Mouse (Mus musculus) kidney, embryonic 15.5 days (tissue): Measurements from ENCODE around the gene Lpar3. TPM values are rescaled to one million over a fixed set of nuclear protein-coding genes. Genes with fewer than 3 reads are reported as not detected.

Experiments
- ATAC-seq: fragments of 200-750 bp; cut with Nextera tagmentation; replicated peaks from 2 replicates; pipeline ENCODE4 v1.8.0; 2017; ENCODE audit warnings: moderate TSS enrichment; ENCODE audit not compliant: low FRiP score
- H3K27ac ChIP-seq: fragments of 300-500 bp; sonication (generic); 2 replicates; pipeline ENCODE4 v1.5.1; 2015; ENCODE audit warnings: mild to moderate bottlenecking, inconsistent platforms
- H3K27me3 ChIP-seq: fragments of 300-500 bp; sonication (generic); 2 replicates; pipeline ENCODE4 v1.6.1; 2015; ENCODE audit warnings: inconsistent platforms
- H3K36me3 ChIP-seq: fragments of 300-500 bp; sonication (generic); 2 replicates; pipeline ENCODE4 v1.6.1; 2015; ENCODE audit warnings: inconsistent platforms
- H3K4me1 ChIP-seq: fragments of 300-500 bp; sonication (generic); 2 replicates; pipeline ENCODE4 v1.6.1; 2015; ENCODE audit warnings: inconsistent platforms
- H3K4me2 ChIP-seq: fragments of 300-500 bp; sonication (generic); 2 replicates; pipeline ENCODE4 v1.6.1; 2015; ENCODE audit warnings: moderate library complexity, mild to moderate bottlenecking, inconsistent platforms
- H3K4me3 ChIP-seq: fragments of 300-500 bp; sonication (generic); replicated peaks from 2 replicates; pipeline ENCODE4 v1.5.1; 2015; ENCODE audit warnings: mild to moderate bottlenecking, inconsistent platforms
- H3K9ac ChIP-seq: fragments of 300-500 bp; sonication (generic); 2 replicates; pipeline ENCODE4 v1.6.1; 2015; ENCODE audit warnings: mild to moderate bottlenecking, inconsistent platforms
- H3K9me3 ChIP-seq: fragments of 300-500 bp; sonication (generic); replicated peaks from 2 replicates; pipeline ENCODE4 v1.6.1; 2016; ENCODE audit warnings: inconsistent platforms
- WGBS: fragments of 180-500 bp; shearing (Covaris S2); methylation state at CpG from one replicate; pipeline ENCODE4 v1.1.7; 2015; ENCODE audit warnings: mixed read lengths; 5-methylcytosine and 5-hydroxymethylcytosine counted together
- polyA plus RNA-seq: library from polyadenylated mRNA; unstranded; fragments of >200 nt; fragmentation: Nextera tagmentation; extraction: Ambion mirVana; gene quantifications from 2 replicates; pipeline ENCODE4 v1.2.1, GENCODE M21; 2015

Lpar3 gene
- polyA plus RNA-seq, 1 experiment from 2014 or later = 1.1 TPM

DNA sequence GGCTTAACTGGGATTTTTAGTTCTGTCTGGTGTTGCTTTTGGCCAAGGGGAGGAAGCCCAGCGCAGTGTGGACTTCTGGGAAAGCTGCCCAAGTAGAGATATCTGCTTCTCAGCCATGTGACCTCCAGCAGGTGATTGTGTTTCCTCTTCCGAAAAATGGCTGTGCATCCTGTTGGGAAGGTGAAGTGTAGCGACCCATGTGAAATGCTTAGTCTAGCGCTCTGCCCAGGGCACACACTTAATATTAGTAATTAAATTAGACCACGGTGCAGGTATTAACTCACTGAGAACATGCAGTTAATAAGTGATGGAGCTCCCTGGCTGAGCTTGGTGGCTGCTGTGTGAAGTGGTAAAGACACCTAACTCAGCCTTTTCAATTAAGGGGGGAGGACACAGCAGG is 16.9 kb downstream of the Lpar3 start:
- no peak overlapping the region for H3K4me2 ChIP-seq
- H3K27ac ChIP-seq = no peak overlapping the region
- H3K36me3 ChIP-seq = no peaks in the 10 kb centered on the region
- WGBS = 49% methylated on average over 5 of the region's 5 CpGs
- ATAC-seq = peak; percentile 83
- H3K4me1 ChIP-seq = peaks cover 5% of the 10 kb centered on the region
- no peak overlapping the region for H3K9ac ChIP-seq
- H3K4me3 ChIP-seq = no peak overlapping the region
- H3K27me3 ChIP-seq = peaks cover 10% of the 10 kb centered on the region; the same call in 1 of the 2 replicates
- no peaks in the 10 kb centered on the region for H3K9me3 ChIP-seq

DNA sequence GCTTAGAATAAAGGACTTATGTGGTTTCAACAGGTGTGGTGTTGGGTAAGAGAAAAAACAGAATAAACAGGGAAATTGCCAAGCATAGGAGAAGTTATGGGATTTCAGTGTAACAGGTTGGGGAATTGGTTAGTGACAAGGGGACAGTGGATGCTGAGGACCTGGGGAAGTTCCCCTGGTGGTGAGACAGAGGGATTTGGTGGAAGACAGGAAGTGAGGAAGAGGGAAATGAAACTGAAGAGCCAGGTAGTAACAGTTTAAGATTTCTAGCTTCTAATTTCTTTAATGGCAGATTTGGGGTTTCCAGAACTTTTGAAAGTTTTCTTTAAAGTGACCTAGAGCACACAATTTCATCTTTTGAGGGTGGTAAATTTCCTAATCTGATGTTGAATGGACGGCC is 23.9 kb downstream of the Lpar3 start:
- 83% methylated on average over 1 of the region's 1 CpGs for WGBS
- no peaks in the 10 kb centered on the region for H3K36me3 ChIP-seq
- ATAC-seq = no peak

DNA sequence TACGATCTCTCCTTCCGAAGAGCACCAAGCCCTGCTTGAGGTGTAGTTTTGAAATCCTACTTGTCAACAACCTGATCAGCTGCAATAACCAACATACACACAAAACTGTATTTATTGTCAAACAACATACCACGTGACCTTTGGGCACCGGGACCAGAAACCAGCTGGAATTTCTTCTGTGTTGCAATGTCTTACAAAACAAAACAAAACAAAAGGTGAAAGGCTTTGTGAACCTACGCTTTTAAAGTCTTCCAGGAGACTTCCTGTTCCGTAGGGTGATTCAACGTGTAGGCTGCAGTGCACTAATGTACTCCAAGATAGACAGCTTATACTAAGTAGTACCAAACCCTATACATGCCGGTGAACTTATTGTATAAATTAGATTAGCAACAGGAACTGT is 25.8 kb downstream of the Lpar3 start:
- H3K36me3 ChIP-seq = no peaks in the 10 kb centered on the region
- no peak overlapping the region for H3K27ac ChIP-seq
- H3K9ac ChIP-seq = no peak overlapping the region
- H3K27me3 ChIP-seq = peaks cover 7% of the 10 kb centered on the region; the same call in 1 of the 2 replicates
- no peak for ATAC-seq
- WGBS = 72% methylated on average over 8 of the region's 8 CpGs
- no peak overlapping the region for H3K4me3 ChIP-seq
- H3K4me2 ChIP-seq = no peak overlapping the region
- H3K4me1 ChIP-seq = no peaks in the 10 kb centered on the region
- H3K9me3 ChIP-seq = no peaks in the 10 kb centered on the region

More for the DNA sequence above, 23.9 kb downstream of the Lpar3 start:
- peaks cover 7% of the 10 kb centered on the region; the same call in 1 of the 2 replicates for H3K27me3 ChIP-seq
- no peak overlapping the region for H3K9ac ChIP-seq
- H3K4me3 ChIP-seq = no peak overlapping the region
- H3K27ac ChIP-seq = no peak overlapping the region
- no peak overlapping the region for H3K4me2 ChIP-seq
- H3K9me3 ChIP-seq = no peaks in the 10 kb centered on the region
- no peaks in the 10 kb centered on the region for H3K4me1 ChIP-seq

DNA sequence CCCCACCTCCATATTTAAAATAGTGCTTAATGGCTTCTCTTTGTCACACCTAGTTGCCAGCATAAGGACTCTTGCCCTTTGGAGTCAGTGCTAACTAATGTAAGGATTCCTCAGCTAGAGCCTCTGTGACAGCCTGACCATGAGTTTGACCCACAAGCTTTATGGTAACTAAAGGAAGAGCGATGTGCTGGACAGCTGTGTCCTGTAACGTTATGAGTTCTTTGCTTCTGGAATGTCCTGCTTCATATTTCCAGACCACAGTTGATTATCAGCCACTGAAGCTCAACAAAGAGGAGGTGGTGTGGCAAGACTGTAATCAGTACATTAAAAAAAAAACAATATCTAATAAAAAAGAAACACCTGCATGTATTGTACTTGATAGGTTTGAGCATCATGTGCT is 26.2 kb downstream of the Lpar3 start:
- Histone ChIP-seq H3K27ac (no peak overlapping the region), H3K36me3 (no peaks in the 10 kb centered on the region), H3K27me3 (peaks cover 7% of the 10 kb centered on the region; the same call in 1 of the 2 replicates), H3K4me3 (no peak overlapping the region), H3K9me3 (no peaks in the 10 kb centered on the region), H3K9ac (no peak overlapping the region), H3K4me1 (no peaks in the 10 kb centered on the region), H3K4me2 (no peak overlapping the region)
- WGBS = 73% methylated on average over 2 of the region's 2 CpGs
- ATAC-seq = no peak

DNA sequence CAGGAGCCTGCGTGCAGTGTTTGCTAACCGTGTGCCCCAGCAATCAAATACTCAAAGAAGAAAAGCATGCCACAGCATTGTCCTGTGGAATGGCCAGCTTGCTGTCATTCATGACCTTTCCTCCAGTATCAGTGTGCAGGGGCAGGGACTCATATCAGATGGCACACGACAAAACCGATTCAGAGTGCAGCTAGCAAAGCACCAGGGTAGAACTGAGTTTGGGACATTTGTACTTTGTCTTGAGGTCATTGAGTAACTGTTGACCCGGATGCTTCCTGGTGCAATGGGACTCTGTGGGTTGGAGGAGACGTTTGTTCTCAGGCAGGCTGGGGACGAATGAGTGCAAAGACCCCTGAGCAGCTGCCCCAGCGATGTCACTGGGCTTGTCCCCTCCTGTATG is 29.1 kb downstream of the Lpar3 start:
- H3K36me3 ChIP-seq = no peaks in the 10 kb centered on the region
- H3K9ac ChIP-seq = no peak overlapping the region
- no peak overlapping the region for H3K27ac ChIP-seq
- no peak for ATAC-seq
- H3K4me2 ChIP-seq = no peak overlapping the region
- H3K4me1 ChIP-seq = no peaks in the 10 kb centered on the region
- H3K27me3 ChIP-seq = no peaks in the 10 kb centered on the region
- no peaks in the 10 kb centered on the region for H3K9me3 ChIP-seq
- WGBS = 64% methylated on average over 8 of the region's 8 CpGs
- H3K4me3 ChIP-seq = no peak overlapping the region

DNA sequence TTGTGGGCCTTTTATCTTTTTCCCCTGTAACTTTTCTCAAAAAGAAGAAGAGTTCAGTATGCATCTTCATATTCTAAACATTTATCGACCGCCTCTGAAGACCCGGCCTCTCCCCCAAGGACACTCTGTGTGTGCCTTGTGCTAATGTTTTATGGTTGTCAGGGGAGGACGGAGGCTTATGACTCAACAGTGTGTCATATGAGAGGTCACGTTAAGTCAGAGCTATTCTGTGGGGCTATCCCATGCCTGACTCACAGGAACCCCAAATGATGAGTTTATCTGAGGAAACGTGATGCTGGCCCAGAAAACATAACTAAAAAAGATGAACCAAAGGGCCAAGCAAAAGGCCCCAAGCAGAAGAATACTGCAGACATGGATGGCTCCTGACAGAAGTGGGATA is 31.0 kb downstream of the Lpar3 start:
- no peak overlapping the region for H3K4me2 ChIP-seq

DNA sequence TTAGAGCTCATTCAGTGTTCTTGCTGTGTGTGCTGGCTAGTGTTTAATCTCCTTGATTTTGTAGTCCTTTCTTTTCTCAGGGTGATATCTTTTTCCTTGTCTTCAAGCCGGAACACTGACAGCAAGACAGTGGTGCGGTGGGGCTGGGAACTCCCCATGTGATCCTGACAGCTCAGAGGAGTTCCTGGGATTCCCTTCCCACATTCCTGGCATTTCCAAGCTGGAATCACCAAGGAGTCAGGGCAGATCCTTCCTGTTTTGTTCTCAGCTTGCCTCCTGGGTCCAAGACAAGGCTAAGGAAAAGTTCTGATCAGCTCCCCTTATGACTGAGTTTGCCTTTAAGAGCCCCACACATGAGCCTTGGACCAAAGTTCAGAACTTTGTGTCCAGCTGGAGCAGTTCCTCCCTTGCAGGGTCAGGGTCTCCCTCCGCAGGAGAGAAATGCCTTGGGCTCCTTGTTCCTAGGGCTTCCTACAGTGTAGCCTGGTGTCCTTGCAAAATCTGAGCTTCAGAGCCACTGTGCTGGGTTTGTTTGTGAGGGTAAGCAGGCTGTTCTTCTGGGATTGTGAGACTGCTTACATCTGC is 33.1 kb downstream of the Lpar3 start:
- Histone ChIP-seq H3K9me3 (no peaks in the 10 kb centered on the region), H3K9ac (no peak overlapping the region), H3K36me3 (no peaks in the 10 kb centered on the region), H3K4me1 (0 out of 2 replicates have a peak, but pooled peaks cover 2% of the 10 kb centered on the region), H3K4me3 (no peak overlapping the region), H3K27me3 (no peaks in the 10 kb centered on the region), H3K4me2 (no peak overlapping the region), H3K27ac (no peak overlapping the region)
- no peak for ATAC-seq
- 40% methylated on average over 3 of the region's 3 CpGs for WGBS

More for the DNA sequence above, 31.0 kb downstream of the Lpar3 start:
- Histone ChIP-seq H3K36me3 (no peaks in the 10 kb centered on the region), H3K4me3 (no peak overlapping the region), H3K9ac (no peak overlapping the region), H3K4me1 (no peaks in the 10 kb centered on the region), H3K9me3 (no peaks in the 10 kb centered on the region), H3K27ac (no peak overlapping the region), H3K27me3 (no peaks in the 10 kb centered on the region)
- WGBS = 70% methylated on average over 6 of the region's 6 CpGs
- no peak for ATAC-seq

DNA sequence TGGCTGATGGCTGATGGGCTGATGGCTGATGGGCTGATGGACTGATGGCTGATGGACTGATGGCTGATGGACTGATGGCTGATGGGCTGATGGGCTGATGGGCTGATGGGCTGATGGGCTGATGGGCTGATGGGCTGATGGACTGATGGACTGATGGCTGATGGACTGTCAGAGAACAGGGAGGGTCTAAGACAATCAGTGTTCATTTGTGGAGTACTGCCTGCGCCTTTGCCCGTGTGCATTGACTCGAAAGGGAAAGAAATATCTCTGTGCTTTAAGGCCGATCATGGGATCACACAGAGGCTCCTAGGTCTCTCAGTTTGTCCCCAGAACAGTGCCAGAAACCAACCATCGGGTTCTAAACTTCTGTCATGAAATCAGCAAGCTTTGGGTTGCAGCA is 34.4 kb downstream of the Lpar3 start:
- Histone ChIP-seq H3K9me3 (no peaks in the 10 kb centered on the region), H3K27me3 (no peaks in the 10 kb centered on the region), H3K4me3 (no peak overlapping the region), H3K4me2 (no peak overlapping the region), H3K4me1 (0 out of 2 replicates have a peak, but pooled peaks cover 2% of the 10 kb centered on the region), H3K27ac (no peak overlapping the region), H3K36me3 (no peaks in the 10 kb centered on the region), H3K9ac (no peak overlapping the region)
- 94% methylated on average over 5 of the region's 5 CpGs for WGBS
- ATAC-seq = no peak

DNA sequence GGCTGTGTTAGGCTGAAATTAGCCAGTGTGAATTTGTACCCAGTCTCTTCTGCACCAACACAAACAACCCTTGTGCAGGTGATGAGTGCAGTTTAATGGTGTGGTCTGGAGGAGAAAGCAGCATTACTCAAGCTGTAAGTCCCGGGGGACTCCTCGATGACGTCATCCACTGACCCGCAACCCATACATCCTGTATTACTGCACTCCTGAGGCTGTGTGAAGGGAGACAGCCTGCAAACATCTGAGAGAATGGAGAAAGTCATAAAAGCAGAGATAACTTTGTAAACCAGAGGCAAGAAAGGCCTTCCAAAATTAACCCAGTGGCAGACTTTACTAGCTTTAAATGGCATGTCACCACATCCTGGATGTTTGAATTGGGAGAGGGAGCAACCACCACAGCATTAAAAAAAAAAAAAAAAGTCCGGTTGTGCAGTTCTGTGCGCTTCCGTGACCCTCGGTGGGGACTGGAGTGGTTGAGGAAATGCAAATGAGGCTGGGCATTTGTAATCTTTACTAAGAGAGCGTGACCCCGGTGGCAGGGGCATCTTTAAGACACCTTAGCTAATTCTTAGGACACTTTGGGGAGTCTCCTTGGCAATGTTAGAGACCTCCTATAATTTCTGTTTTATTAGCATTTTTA is 36.8 kb downstream of the Lpar3 start:
- 40% methylated on average over 10 of the region's 10 CpGs for WGBS
- Histone ChIP-seq H3K27ac (no peak overlapping the region), H3K4me1 (0 out of 2 replicates have a peak, but pooled peaks cover 2% of the 10 kb centered on the region), H3K9ac (no peak overlapping the region), H3K36me3 (no peaks in the 10 kb centered on the region), H3K9me3 (no peaks in the 10 kb centered on the region), H3K27me3 (no peaks in the 10 kb centered on the region), H3K4me3 (no peak overlapping the region), H3K4me2 (no peak overlapping the region)
- no peak for ATAC-seq

DNA sequence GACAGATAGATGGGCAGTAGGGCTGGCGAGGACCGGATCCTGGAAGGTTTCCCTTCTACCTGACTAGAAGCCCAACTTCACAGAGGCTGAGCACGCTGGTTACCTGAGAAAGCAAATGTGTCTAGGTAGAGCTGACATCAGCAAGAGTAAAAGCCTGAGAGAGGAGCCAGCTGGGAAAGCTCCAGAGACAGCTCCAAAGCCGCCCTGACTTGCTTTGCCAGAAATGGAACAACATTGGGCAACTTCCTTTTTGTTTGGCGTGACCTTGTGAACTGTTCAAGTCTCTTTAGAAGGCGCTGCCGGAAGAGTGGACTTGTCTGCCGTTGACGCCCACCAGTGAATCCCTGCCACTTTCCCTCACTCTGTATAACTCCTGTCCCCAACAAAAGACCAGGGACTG is 39.4 kb downstream of the Lpar3 start:
- H3K4me3 ChIP-seq = no peak overlapping the region
- H3K36me3 ChIP-seq = no peaks in the 10 kb centered on the region
- no peaks in the 10 kb centered on the region for H3K27me3 ChIP-seq
- H3K27ac ChIP-seq = no peak overlapping the region
- ATAC-seq = no peak
- 67% methylated on average over 9 of the region's 9 CpGs for WGBS
- H3K9ac ChIP-seq = no peak overlapping the region
- H3K4me2 ChIP-seq = no peak overlapping the region
- no peaks in the 10 kb centered on the region for H3K9me3 ChIP-seq
- H3K4me1 ChIP-seq = 0 out of 2 replicates have a peak, but pooled peaks cover 2% of the 10 kb centered on the region

DNA sequence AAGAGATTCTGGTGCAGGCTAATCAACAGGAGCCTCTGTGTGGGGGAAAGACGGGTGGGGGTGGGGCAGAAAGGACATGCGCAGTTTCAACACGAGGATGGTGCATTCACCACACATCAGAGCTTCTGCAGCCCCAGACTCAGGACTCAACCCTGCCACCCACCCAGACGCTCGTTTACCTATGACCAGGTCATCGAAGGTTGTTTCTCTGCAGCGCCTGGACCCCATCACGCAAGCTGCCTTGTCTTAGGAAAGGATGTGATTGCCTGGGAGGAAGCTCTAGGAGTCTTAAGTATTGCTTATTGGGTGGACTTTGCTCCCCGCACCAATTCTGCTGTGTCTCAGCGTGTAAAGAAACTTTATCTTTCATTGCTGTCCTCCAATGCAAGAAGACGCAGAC is 40.1 kb downstream of the Lpar3 start:
- Histone ChIP-seq H3K4me3 (no peak overlapping the region), H3K36me3 (no peaks in the 10 kb centered on the region), H3K9me3 (no peaks in the 10 kb centered on the region), H3K27ac (no peak overlapping the region), H3K9ac (no peak overlapping the region), H3K4me2 (no peak overlapping the region), H3K27me3 (no peaks in the 10 kb centered on the region), H3K4me1 (0 out of 2 replicates have a peak, but pooled peaks cover 2% of the 10 kb centered on the region)
- ATAC-seq = no peak
- WGBS = 80% methylated on average over 11 of the region's 11 CpGs

DNA sequence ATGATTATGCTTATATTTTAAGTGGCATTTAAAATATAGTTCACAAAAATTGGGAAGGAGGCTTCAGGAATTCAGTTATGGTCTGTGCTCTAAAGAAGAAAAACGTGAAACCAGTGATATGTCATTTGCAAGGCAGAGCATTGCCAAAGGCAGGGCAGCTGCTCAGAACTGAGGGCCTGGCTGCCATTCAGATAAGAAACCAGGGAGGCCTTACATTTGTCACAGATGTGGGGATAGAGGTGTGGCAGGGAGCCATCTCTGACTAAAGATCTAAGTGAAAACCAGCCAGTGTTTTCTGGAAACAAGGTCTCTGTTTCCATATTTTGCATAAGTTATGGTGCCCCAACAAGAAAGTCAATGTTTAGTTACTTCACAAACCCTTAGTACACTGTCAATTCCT is 41.8 kb downstream of the Lpar3 start:
- Histone ChIP-seq H3K27me3 (no peaks in the 10 kb centered on the region), H3K36me3 (no peaks in the 10 kb centered on the region), H3K27ac (no peak overlapping the region), H3K9ac (no peak overlapping the region), H3K4me2 (no peak overlapping the region), H3K4me3 (no peak overlapping the region), H3K9me3 (no peaks in the 10 kb centered on the region), H3K4me1 (0 out of 2 replicates have a peak, but pooled peaks cover under 1% of the 10 kb centered on the region)
- no peak for ATAC-seq
- WGBS = 66% methylated on average over 1 of the region's 1 CpGs
